Mouse (Mus musculus) heart, adult 2 months (tissue): Measurements from ENCODE around the gene Cntnap1.

Experiments
- CTCF ChIP-seq: fragments of 200-600 bp; IDR thresholded peaks from 2 replicates; pipeline ENCODE4 v1.8.1; 2022; ENCODE audit warnings: antibody characterized with exemption, mild to moderate bottlenecking, moderate library complexity
- EP300 ChIP-seq: fragments of 200-500 bp; IDR thresholded peaks from 2 replicates; pipeline ENCODE4 v1.6.1; 2011; ENCODE audit warnings: low read depth, low read length, control low read depth; ENCODE audit not compliant: insufficient read depth
- POLR2A ChIP-seq: fragments of 200-500 bp; IDR thresholded peaks from 2 replicates; pipeline ENCODE4 v1.6.1; 2011; ENCODE audit warnings: mild to moderate bottlenecking, low read depth, low read length, control low read depth; ENCODE audit not compliant: insufficient read depth

- no peak for TF ChIP-seq CTCF
- no peak for TF ChIP-seq EP300
- TF ChIP-seq POLR2A, result no peak
These were observed 9.0 kb downstream of the Cntnap1 start for GRCm38 (mm10) chr11:101179306-101179705.
